Mouse (Mus musculus) thymus, postnatal 4 days (tissue): ENCODE data around the gene F12.

ENCODE experiments used
- DNase-seq: peaks from one replicate; pipeline ENCODE4 v3.0.0; 2021

The F12 gene

GRCm38 (mm10) chr13:55412643-55413307 lies 13.8 kb downstream of the F12 start:
- DNase-seq = peak; percentile 43

DNA sequence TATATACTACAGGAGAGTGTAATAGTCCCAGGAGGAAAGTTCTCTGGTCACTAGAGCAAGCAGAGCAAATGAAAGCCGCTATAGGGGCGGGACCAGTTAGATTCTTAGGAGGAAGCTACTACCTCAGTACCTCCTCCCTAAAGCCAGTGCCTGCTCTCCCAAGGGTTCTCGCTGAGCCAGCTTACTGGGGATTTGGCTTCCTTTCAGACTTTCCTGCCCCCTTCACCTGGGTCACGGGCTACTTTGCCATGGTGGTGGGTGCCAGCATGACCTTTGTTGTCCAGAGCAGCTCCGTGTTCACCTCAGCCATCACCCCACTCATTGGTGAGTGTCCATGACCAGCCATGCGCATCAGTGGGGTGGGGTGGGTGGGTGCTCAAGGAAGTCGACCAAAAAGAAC lies 14.8 kb downstream of the F12 start:
- DNase-seq = no peak

GRCm38 (mm10) chr13:55408546-55409120 lies 18.0 kb downstream of the F12 start:
- DNase-seq = no peak

DNA sequence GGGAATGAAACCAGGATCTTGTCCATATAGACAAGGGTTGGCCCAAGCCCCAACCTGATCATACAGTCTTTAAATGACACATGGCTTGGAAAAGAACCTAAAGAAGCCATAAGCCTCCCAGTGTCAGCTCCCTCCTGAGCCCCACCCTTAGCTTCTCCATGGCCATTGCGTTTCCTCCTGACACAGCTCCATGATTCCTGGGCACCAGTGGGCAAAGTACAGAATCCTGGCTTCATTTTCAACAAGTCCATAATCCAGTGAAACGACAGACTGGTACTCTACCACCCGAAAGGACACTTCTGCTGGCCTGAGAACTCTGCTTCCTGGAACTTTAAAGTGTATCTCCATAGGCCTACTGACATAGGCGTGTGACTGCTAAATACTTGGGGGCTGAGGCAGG lies 19.3 kb downstream of the F12 start:
- no peak for DNase-seq

DNA sequence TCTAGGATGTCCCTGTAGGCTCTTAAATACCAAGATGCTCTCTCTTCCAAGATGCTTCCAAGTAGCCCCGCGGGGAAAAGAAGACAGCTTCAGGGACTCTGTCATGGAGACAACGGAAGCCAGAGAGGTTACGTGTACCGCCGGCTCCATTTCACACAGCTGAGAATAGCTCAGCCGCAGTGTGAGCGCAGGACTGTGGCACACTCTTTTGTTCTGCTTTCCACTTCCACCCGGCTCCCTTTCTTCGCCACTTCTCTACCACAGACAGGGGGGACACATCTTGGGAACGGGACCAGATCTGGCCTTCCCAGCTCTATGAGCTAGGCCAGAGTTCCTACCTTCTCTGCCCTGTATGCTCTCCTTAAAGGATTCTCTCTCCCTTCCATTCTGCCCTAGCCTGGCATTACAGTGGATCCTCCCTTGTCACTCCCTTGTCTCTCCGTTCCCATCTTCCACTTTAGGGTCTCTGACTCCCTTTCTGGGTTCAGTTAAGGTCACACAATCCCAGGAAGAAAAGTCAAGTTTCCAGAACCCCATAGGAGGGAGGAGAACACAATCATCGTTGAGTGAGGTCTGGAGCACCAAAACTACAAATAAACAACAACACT lies 20.7 kb downstream of the F12 start:
- peak; percentile 77 for DNase-seq

- DNase-seq = peak; percentile 93
Observed at GRCm38 (mm10) chr13:55404853-55405782, 21.5 kb downstream of the F12 start.

GRCm38 (mm10) chr13:55403935-55404852 lies 22.4 kb downstream of the F12 start:
- no peak for DNase-seq

DNA sequence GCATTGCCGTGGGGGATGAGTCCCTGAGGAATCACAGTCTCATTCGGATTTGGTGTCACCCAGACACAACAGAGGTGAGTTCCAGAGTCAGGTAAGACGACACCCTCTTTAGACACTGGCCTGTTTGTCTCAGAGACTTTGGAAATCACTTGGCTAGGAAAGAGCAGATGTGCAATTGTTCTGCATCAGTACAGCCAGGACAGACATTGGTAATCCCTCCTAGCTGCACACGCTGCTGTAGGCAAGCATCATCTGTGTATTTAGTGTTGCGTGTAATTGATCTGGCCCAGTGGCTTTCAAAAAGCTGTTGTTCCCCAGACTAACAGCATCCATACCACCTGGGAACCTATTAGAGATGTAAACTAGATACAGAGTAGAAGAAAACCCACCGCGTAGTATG lies 23.3 kb downstream of the F12 start:
- DNase-seq = no peak

DNA sequence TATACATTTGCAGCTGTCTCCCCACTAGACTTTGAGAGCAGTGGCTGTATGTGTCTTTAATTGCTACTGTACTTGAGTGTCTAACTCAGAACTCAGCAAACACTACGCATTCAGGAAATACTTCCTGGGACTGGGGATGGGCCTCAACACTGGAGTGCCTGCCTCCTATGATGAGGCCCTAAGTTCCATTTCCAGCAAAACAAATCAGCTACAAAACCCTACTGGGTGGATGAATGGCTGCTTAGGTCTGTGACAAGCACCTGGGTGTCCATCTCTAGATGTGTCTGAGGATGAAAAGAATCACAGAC lies 26.6 kb downstream of the F12 start:
- DNase-seq = no peak

- DNase-seq = no peak
Observed at GRCm38 (mm10) chr13:55399300-55400038, 27.1 kb downstream of the F12 start.

- DNase-seq = no peak
Observed at GRCm38 (mm10) chr13:55398088-55398487, 28.5 kb downstream of the F12 start, which contains the start of gene Slc34a1. Gene Slc34a1 (plus strand): TSS chr13:55398187.

DNA sequence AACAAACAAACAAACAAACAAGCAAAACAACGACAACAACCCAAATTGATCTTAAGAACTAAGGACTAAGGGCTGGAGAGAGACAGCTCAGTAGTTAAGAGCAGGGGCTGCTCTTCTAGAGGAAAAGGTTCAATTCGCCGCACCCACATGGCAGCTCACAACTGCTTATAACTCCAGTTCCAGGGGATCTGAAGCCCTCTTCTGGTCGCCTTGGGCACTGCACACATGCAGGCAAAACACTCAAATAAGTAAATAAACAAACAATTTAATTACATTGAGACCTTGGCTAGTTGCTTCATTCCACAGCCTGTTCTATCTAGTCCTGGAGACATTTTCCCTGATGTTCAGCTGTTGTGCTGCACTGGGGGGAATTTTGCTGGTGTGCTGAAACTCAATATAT lies 33.7 kb downstream of the F12 start:
- peak; percentile 80 for DNase-seq

GRCm38 (mm10) chr13:55391626-55392029 lies 35.0 kb downstream of the F12 start:
- no peak for DNase-seq

- DNase-seq = no peak
Observed at GRCm38 (mm10) chr13:55390644-55391043, 35.9 kb downstream of the F12 start.

GRCm38 (mm10) chr13:55381790-55382189 lies 44.8 kb downstream of the F12 start:
- DNase-seq = no peak

DNA sequence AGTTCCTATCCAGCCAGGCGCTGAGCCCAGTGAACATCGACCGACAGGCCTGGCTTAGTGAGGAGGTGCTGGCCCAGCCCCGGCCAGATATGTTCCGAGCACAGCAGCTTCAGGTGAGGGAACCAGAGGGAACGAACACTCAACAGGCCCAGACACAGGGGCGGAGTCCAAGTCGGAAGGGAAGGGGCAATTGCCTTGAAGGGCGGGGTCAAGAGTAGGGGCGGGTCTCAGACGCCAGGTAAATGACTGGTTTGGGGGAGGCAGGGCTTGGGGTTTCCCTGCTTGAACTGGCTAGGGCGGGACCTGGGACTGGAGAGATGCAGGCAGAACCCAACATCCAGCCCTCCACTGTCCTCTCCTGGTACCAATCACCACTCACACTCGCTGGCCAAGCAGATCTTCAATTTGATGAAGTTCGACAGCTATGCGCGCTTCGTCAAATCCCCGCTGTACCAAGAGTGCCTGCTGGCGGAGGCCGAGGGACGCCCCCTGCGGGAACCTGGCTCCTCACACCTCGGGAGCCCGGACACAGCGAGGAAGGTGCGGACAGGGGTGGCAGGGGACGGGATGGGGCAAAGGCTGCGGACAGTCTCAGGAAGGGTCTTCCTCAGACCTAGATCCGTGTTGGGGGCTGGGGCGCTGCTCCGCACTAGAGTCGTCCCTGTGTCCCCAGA lies 47.5 kb downstream of the F12 start:
- no peak for DNase-seq

DNA sequence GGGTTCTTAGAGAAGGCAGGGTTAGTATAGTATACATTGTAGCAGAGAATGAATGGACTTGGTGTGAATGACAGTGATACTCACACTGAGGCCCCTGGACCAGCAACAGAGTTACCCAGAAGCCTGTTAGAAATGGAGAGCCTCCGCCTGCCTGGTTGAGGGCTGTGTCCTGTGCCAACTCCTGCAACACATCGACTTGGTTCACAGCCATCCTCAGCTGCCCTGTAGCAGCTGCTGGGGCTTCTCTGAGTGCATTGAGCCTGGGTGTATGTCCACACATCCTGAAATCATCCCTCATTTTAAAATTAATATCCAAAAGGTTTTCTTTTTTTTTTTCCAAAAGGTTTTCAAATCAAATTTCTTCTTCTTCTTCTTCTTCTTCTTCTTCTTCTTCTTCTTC lies 50.7 kb downstream of the F12 start:
- no peak for DNase-seq

- DNase-seq = peak; percentile 77
Observed at GRCm38 (mm10) chr13:55374206-55374924, 52.2 kb downstream of the F12 start.

- no peak for DNase-seq
Observed at GRCm38 (mm10) chr13:55371740-55372139, 54.9 kb downstream of the F12 start.

GRCm38 (mm10) chr13:55371007-55371681 lies 55.4 kb downstream of the F12 start:
- peak; percentile 51 for DNase-seq
